Comparison of ENCODE assay signal across 8 mouse cellular contexts in the genomic region with DNA sequence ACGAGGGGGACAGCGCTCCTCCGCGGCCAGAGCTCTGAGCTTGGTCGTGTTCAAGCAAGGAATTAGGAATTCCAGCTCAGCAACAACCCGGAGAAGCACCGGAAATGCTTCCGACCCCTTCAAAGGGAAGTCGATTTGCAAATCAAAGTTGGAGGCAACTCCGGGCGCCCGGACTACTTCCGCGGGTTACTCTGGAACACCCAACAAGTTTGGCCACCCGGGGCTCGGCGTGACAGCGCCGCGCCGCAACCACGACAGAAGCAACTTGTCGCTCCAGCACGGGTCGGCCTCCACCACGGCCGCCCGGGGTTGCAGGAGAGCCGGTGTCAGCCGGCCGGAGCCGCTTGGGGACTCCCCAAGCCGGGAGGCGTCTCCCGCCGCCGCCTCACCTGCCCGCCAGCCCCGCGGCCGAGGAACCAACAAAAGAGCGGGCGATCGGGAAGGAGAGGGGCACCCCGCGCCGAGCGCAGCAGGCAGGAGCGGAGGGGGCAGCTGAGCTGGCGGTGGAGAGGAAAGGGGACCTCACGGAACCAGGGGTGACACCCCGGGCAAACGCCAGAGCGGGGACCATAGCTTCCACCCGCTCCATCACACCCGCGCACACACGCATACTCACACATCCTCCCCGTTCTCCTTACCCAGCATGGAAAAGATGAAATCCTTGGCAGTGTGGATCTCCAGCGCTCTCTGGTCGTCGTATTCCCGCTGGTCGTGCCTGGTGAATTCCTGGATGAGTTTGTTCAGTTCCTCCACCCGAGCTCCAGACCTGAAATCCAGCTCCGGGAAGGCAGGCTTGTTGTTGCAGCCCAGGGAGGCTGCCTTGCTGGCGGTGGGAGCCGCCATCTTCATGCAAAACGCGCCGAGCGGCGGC. TPM values are rescaled to one million over a fixed set of nuclear protein-coding genes. Genes with fewer than 3 reads are reported as not detected.
DNase-seq lines count a peak whose midpoint lies in the region; ATAC-seq and TF ChIP-seq lines count a peak whose summit lies in the region.

Gene Mb21d2, minus strand, starts transcription at position 859 of the 871 bp plus-strand sequence.

- peaks cover 30% of the 10 kb centered on the region for H3K4me1 ChIP-seq in hindbrain, embryonic 12.5 days
- 0 out of 2 replicates have a peak, but pooled peaks cover 7% of the 10 kb centered on the region for H3K4me1 ChIP-seq in lung, embryonic 14.5 days (ENCODE audit: insufficient read depth)

- under 1% methylated on average over 72 of the region's 73 CpGs for WGBS in hindbrain, embryonic 12.5 days
- under 1% methylated on average over 73 of the region's 73 CpGs for WGBS in lung, embryonic 14.5 days

- peak; percentile 53 for ATAC-seq in hindbrain, embryonic 12.5 days (ENCODE audit: low FRiP score)
- ATAC-seq in lung, embryonic 14.5 days (ENCODE audit: insufficient read depth), result peak; percentile 55
- no peak for ATAC-seq in inflammation-experienced regulatory T-cells, adult 6 months

- peak within 1 kb of the TSS; percentile 84 for H3K4me3 ChIP-seq in hindbrain, embryonic 12.5 days
- H3K4me3 ChIP-seq in lung, embryonic 14.5 days (ENCODE audit: low read depth, low read length), result peak within 1 kb of the TSS; percentile 82

- peak; percentile 64 for DNase-seq in adipocyte (ENCODE audit: low spot score)
- DNase-seq in cerebellum, postnatal 25 days, result peak; percentile 69 to 82
- peak; percentile 57 to 68 for DNase-seq in frontal cortex, postnatal 36 days (ENCODE audit: low spot score in 2 of 2)
- peak; percentile 53 to 66 for DNase-seq in layer of hippocampus, postnatal 10 days (ENCODE audit: low spot score in 2 of 2)
- DNase-seq in lung, embryonic 14.5 days, result peak; percentile 83
- peak; percentile 50 for DNase-seq in ovary, postnatal 36 days (ENCODE audit: low spot score)

- no peaks in the 10 kb centered on the region for H3K36me3 ChIP-seq in hindbrain, embryonic 12.5 days
- no peaks in the 10 kb centered on the region for H3K36me3 ChIP-seq in lung, embryonic 14.5 days (ENCODE audit: insufficient read depth)

- TF ChIP-seq CTCF in lung, embryonic 14.5 days (IDR thresholded peaks at IDR 0.05; ENCODE audit: low read depth), result no peak

- H3K9me3 ChIP-seq in hindbrain, embryonic 12.5 days (replicated peaks), result no peaks in the 10 kb centered on the region
- no peaks in the 10 kb centered on the region for H3K9me3 ChIP-seq in lung, embryonic 14.5 days (ENCODE audit: low read depth, low read length)

- H3K4me2 ChIP-seq in hindbrain, embryonic 12.5 days (replicated peaks), result peak within 1 kb of the TSS; percentile 85
- peak within 1 kb of the TSS; percentile 79 for H3K4me2 ChIP-seq in lung, embryonic 14.5 days

- H3K9ac ChIP-seq in hindbrain, embryonic 12.5 days, result peak within 1 kb of the TSS; percentile 86
- peak within 1 kb of the TSS; percentile 80 for H3K9ac ChIP-seq in lung, embryonic 14.5 days

- H3K27ac ChIP-seq in hindbrain, embryonic 12.5 days, result peak within 1 kb of the TSS; percentile 94
- H3K27ac ChIP-seq in lung, embryonic 14.5 days (ENCODE audit: low read depth), result peak within 1 kb of the TSS; percentile 95

- peaks cover 15% of the 10 kb centered on the region for H3K27me3 ChIP-seq in hindbrain, embryonic 12.5 days
- H3K27me3 ChIP-seq in lung, embryonic 14.5 days (ENCODE audit: insufficient read depth, low read length), result no peaks in the 10 kb centered on the region

RNA-seq across cellular contexts. Expression of gene Mb21d2, which starts in this region (rescaled TPM):
- 11.7 and 12.9 TPM in 2 replicates for polyA plus RNA-seq in hindbrain, embryonic 12.5 days (2016; fragmentation: Nextera tagmentation; extraction: Ambion mirVana)
- 10 to 100 TPM; 32.5 to 33.4 TPM for total RNA-seq in layer of hippocampus, postnatal 10 days (2021)
- polyA plus RNA-seq in lung, embryonic 14.5 days (2014; fragmentation: Nextera tagmentation; extraction: Ambion mirVana), result 7.3 and 9.6 TPM in 2 replicates
- not detected for polyA plus RNA-seq in inflammation-experienced regulatory T-cells, adult 6 months (2017; shearing (Covaris generic))
